Mouse (Mus musculus) neural tube, embryonic 12.5 days (tissue): Measurements from ENCODE around the gene Cmah. TPM values are rescaled to one million over a fixed set of nuclear protein-coding genes. Genes with fewer than 3 reads are reported as not detected.

Experiments used
- ATAC-seq: fragments of 200-750 bp; cut with Nextera tagmentation; 2 replicates; pipeline ENCODE4 v1.8.0; 2017; ENCODE audit warnings: low read depth, mild to moderate bottlenecking, moderate TSS enrichment, moderate library complexity; ENCODE audit not compliant: low FRiP score
- H3K27ac ChIP-seq: fragments of 300-500 bp; sonication (generic); 2 replicates; pipeline ENCODE4 v1.5.1; 2016
- H3K27me3 ChIP-seq: fragments of 300-500 bp; sonication (generic); replicated peaks from 2 replicates; pipeline ENCODE4 v1.6.1; 2016; ENCODE audit warnings: mild to moderate bottlenecking
- H3K36me3 ChIP-seq: fragments of 300-500 bp; sonication (generic); 2 replicates; pipeline ENCODE4 v1.6.1; 2016; ENCODE audit warnings: mild to moderate bottlenecking
- H3K4me1 ChIP-seq: fragments of 300-500 bp; sonication (generic); 2 replicates; pipeline ENCODE4 v1.6.1; 2016
- H3K4me2 ChIP-seq: fragments of 300-500 bp; sonication (generic); replicated peaks from 2 replicates; pipeline ENCODE4 v1.6.1; 2016; ENCODE audit warnings: mild to moderate bottlenecking
- H3K4me3 ChIP-seq: fragments of 300-500 bp; sonication (generic); 2 replicates; pipeline ENCODE4 v1.5.1; 2016
- H3K9ac ChIP-seq: fragments of 300-500 bp; sonication (generic); 2 replicates; pipeline ENCODE4 v1.6.1; 2016; ENCODE audit warnings: mild to moderate bottlenecking
- H3K9me3 ChIP-seq: fragments of 300-500 bp; sonication (generic); 2 replicates; pipeline ENCODE4 v1.6.1; 2016; ENCODE audit warnings: mild to moderate bottlenecking
- WGBS: fragments of 180-500 bp; shearing (Covaris S2); methylation state at CpG from one replicate; pipeline ENCODE4 v1.1.7; 2016; 5-methylcytosine and 5-hydroxymethylcytosine counted together
- polyA plus RNA-seq: library from polyadenylated mRNA; unstranded; fragments of >200 nt; fragmentation: Nextera tagmentation; extraction: Ambion mirVana; gene quantifications from 2 replicates; pipeline ENCODE4 v1.2.1, GENCODE M21; 2016

Cmah gene
- polyA plus RNA-seq, 1 experiment from 2014 or later: 0.27 TPM

DNA sequence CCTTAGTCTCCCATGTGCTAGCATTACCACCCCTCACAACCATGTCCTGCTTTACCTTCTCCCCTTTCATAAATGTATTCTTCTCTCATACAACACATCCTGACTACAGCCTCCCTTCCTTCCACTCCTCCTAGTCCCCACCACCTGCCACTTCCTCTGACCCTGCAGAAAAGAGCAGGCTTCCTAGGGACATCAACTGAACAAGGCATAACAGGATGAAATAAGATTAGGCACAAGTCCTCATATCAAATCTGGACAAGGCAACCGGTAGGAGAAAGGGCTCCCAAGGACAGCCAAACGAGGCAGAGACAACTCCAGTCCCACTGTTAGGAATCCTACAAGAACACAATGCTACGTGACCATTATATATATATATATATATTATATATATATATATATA is 104.4 kb downstream of the Cmah start:
- no peaks in the 10 kb centered on the region for H3K9me3 ChIP-seq
- WGBS: 94% methylated on average over 3 of the region's 3 CpGs
- ATAC-seq: no peak

DNA sequence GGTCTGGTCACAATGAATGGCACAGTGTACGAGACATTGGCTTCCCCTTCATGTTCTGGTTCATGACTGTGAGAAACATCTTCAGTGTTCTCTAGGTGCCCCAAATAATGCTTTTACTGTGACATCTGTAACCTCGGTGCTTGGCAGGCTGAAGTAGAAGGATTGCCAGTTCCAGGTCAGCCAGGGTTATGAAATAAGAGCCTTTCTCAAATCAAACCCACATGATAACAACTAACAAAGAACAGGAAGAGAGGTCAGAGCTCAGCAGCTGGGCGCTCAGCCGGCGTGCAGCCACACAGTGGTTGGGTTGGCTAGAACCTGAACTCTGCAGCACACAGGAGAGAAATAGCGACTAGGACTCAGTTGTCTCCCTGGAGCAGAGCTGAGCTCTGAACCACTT is 115.1 kb downstream of the Cmah start:
- 0 out of 2 replicates have a peak, but pooled peaks cover 1% of the 10 kb centered on the region for H3K4me1 ChIP-seq

More for the DNA sequence above, 104.4 kb downstream of the Cmah start:
- no peak overlapping the region for H3K4me3 ChIP-seq
- no peaks in the 10 kb centered on the region; the same call in 1 of the 2 replicates for H3K27me3 ChIP-seq
- no peak overlapping the region for H3K27ac ChIP-seq
- H3K4me1 ChIP-seq: no peaks in the 10 kb centered on the region
- H3K4me2 ChIP-seq: no peak overlapping the region
- H3K36me3 ChIP-seq: no peaks in the 10 kb centered on the region
- H3K9ac ChIP-seq: no peak overlapping the region

DNA sequence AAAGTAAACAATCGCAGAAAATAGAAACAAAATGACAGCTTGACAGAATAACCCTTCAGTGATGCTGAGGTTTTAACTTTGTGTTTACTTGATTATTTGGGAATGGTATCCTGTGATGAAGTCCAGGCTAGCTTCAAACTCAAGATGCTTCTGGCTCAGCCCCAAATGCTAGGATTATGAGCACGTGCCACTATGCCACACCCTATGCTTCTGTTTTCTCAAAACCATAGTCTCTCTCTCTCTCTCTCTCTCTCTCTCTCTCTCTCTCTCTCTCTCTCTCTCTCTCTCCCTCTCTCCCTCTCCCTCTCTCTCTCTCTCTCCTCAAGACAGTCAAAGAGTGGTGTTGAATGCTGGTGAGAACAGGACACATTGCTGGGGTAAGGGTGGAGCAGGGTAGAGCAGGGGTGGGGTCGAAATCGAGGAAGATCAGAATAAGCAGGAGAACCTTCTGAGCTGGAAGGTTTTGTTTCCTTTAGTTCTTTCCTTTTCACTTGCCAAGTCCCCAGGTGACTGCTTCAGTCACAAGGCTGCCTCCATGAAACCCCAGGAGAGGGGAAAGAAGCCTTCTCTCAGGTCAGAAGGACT is 116.7 kb downstream of the Cmah start:
- no peak for ATAC-seq
- 87% methylated on average over 4 of the region's 4 CpGs for WGBS
- Histone ChIP-seq H3K36me3 (no peaks in the 10 kb centered on the region), H3K4me2 (no peak overlapping the region), H3K27me3 (no peaks in the 10 kb centered on the region), H3K9me3 (no peaks in the 10 kb centered on the region), H3K9ac (no peak overlapping the region), H3K4me1 (no peaks in the 10 kb centered on the region), H3K27ac (no peak overlapping the region), H3K4me3 (no peak overlapping the region)

More for the DNA sequence above, 115.1 kb downstream of the Cmah start:
- Histone ChIP-seq H3K4me3 (no peak overlapping the region), H3K4me2 (no peak overlapping the region), H3K9ac (no peak overlapping the region), H3K36me3 (no peaks in the 10 kb centered on the region), H3K27ac (no peak overlapping the region), H3K9me3 (no peaks in the 10 kb centered on the region), H3K27me3 (no peaks in the 10 kb centered on the region)
- no peak for ATAC-seq
- 68% methylated on average over 6 of the region's 6 CpGs for WGBS

DNA sequence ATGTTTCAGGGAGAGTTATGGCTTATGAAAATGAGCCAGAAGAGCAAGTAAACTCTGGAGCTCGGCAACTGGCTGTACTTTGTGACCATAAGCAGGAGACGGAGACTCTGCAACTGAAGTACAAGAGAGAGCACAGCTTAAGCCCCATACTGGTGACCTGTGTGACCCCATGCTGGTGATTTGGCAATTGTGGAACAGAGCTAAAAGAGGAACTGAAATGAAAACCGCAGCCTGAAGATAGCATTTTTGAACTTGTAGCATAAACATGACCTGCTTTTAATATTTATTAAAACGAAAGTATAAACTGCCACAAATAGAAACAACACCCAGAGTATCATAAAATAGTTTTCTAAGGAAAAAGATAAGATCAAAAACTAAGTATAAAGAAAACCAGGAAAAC is 117.5 kb downstream of the Cmah start:
- Histone ChIP-seq H3K9me3 (no peaks in the 10 kb centered on the region), H3K4me2 (no peak overlapping the region), H3K27ac (no peak overlapping the region), H3K36me3 (no peaks in the 10 kb centered on the region), H3K9ac (no peak overlapping the region), H3K4me1 (no peaks in the 10 kb centered on the region), H3K4me3 (no peak overlapping the region), H3K27me3 (no peaks in the 10 kb centered on the region)
- ATAC-seq: no peak
- 77% methylated on average over 4 of the region's 4 CpGs for WGBS

DNA sequence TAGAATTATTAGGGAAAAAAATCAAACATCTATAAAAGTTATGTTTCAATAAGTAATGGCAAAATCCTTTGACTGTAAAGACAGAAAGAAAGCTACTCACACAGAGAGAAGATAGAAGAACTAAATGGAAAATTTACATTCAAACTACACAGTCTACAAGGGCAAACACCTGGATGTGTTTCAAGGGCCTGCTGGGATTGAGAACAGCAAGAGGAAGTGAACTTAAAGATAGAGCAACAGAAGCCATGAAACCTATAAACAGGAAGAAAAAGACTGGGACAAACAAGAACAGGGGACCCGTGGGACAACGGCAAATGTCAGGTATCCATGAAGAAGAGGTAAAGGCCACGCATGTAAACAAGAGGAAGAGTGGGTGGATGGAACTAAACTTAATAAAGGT is 118.0 kb downstream of the Cmah start:
- Histone ChIP-seq H3K4me1 (no peaks in the 10 kb centered on the region), H3K4me3 (no peak overlapping the region), H3K27ac (no peak overlapping the region), H3K36me3 (no peaks in the 10 kb centered on the region), H3K9me3 (no peaks in the 10 kb centered on the region), H3K9ac (no peak overlapping the region), H3K27me3 (no peaks in the 10 kb centered on the region), H3K4me2 (no peak overlapping the region)
- 96% methylated on average over 3 of the region's 3 CpGs for WGBS
- ATAC-seq: no peak

DNA sequence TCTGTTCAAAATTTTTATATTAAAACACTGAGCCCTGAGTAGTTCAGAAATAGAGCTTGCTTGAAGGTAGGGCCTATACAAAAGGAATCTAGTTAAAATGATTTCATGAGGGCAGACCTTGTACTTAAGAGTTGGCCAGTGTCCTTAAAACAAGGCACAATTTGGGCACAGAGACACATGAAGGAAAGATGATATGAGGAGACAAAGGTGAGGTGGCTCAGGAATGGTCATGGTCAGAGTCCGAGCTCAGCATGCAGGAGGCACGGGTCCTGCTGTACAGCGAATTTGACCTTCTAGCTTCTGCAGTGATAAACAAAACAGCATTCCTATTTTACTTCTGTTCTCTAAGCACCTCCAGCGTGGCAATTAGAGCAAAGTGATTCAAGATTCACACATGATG is 118.9 kb downstream of the Cmah start:
- Histone ChIP-seq H3K27ac (no peak overlapping the region), H3K4me3 (no peak overlapping the region), H3K36me3 (no peaks in the 10 kb centered on the region), H3K9ac (no peak overlapping the region), H3K27me3 (no peaks in the 10 kb centered on the region), H3K9me3 (no peaks in the 10 kb centered on the region), H3K4me2 (no peak overlapping the region), H3K4me1 (no peaks in the 10 kb centered on the region)
- 89% methylated on average over 4 of the region's 4 CpGs for WGBS
- no peak for ATAC-seq

DNA sequence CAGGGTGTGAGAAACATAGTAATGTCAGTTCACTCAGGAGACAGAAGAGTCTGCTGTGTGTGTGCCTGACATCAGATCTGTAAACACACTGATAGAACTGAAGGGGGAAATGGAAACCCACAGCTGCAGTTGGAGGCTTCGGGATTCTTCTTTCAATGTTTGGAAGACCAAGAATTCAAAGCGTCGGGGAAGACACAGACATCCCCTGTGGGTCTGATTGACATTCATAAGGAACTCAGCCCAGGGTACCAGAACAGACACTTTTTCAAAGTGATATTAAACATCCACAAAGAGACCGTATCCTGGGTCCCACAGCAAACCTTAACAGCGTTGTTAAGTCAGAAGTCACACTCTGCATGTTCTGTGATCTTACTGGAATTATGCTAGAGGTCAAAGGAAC is 119.8 kb downstream of the Cmah start:
- Histone ChIP-seq H3K4me2 (no peak overlapping the region), H3K4me3 (no peak overlapping the region), H3K27ac (no peak overlapping the region), H3K27me3 (no peaks in the 10 kb centered on the region), H3K36me3 (no peaks in the 10 kb centered on the region), H3K9me3 (no peaks in the 10 kb centered on the region), H3K9ac (no peak overlapping the region), H3K4me1 (no peaks in the 10 kb centered on the region)
- WGBS: 74% methylated on average over 5 of the region's 5 CpGs
- no peak for ATAC-seq

DNA sequence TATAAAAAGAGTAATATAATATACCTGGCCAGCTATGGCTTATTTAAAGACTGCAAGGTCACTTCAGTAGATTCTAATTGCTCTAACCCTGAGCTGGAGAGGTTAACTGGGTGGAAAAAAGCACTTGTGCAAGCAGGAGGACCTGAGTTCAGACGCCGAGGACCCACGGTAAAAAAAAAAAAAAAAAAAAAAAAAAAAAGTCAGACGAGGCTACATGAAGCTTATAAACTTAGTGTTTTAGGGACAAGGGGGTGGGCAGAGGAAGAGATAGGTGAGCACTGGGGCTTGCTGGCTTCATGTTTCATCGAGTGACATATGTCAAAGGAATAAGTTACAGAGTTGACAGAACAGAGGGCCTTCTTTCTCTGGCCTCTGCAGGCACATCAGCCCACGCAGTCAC is 121.4 kb downstream of the Cmah start:
- no peak overlapping the region for H3K4me2 ChIP-seq
- H3K27ac ChIP-seq: no peak overlapping the region
- H3K9me3 ChIP-seq: no peaks in the 10 kb centered on the region
- H3K9ac ChIP-seq: no peak overlapping the region
- no peaks in the 10 kb centered on the region for H3K4me1 ChIP-seq
- no peak overlapping the region for H3K4me3 ChIP-seq
- H3K36me3 ChIP-seq: no peaks in the 10 kb centered on the region
- no peaks in the 10 kb centered on the region for H3K27me3 ChIP-seq
- no peak for ATAC-seq
- 76% methylated on average over 6 of the region's 6 CpGs for WGBS

DNA sequence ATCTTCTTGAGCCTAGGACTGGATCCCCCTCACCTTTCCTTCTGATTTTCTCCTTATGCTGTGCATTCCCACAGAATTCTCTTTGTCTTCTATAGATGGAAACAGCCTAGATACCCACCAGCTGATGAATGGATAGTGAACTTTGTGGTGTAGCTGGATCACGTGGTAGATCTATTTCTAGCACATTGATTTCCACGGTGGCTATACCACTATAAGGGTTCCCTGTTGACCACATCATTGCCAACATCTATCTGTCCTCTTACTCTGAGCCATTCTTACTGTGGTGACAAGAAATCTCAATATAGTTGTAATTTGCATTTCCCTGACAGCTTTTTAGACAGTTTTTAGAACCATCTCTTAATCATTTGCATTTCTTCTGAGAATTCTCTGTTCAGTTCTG is 124.3 kb downstream of the Cmah start:
- no peak for ATAC-seq
- Histone ChIP-seq H3K9me3 (no peaks in the 10 kb centered on the region), H3K4me2 (no peak overlapping the region), H3K4me1 (no peaks in the 10 kb centered on the region), H3K9ac (no peak overlapping the region), H3K4me3 (no peak overlapping the region), H3K36me3 (no peaks in the 10 kb centered on the region), H3K27ac (no peak overlapping the region), H3K27me3 (no peaks in the 10 kb centered on the region)
- WGBS: 88% methylated on average over 2 of the region's 2 CpGs

DNA sequence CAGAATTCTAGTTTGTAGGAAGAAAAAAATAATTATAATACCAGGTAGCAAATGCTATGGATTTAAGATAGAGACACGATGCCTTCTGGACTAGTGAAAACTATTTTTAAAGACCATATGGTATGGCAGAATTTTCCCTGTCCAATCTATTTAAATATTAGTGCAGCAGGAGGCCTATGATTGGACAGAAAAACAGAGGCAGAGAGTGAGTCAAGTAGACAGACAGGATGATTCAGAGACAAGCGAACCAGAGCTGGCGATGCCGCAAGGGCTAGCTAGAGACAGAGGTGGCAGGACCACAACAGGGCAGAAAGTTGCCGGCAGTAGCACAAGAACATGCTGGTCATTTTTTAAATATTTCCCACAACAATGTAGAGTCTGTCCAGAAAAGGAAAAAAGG is 126.5 kb downstream of the Cmah start:
- H3K27ac ChIP-seq: no peak overlapping the region
- H3K27me3 ChIP-seq: no peaks in the 10 kb centered on the region
- 88% methylated on average over 5 of the region's 5 CpGs for WGBS
- ATAC-seq: no peak
- H3K4me3 ChIP-seq: no peak overlapping the region
- H3K9me3 ChIP-seq: no peaks in the 10 kb centered on the region
- H3K36me3 ChIP-seq: no peaks in the 10 kb centered on the region
- H3K4me2 ChIP-seq: no peak overlapping the region
- H3K9ac ChIP-seq: no peak overlapping the region
- no peaks in the 10 kb centered on the region for H3K4me1 ChIP-seq

DNA sequence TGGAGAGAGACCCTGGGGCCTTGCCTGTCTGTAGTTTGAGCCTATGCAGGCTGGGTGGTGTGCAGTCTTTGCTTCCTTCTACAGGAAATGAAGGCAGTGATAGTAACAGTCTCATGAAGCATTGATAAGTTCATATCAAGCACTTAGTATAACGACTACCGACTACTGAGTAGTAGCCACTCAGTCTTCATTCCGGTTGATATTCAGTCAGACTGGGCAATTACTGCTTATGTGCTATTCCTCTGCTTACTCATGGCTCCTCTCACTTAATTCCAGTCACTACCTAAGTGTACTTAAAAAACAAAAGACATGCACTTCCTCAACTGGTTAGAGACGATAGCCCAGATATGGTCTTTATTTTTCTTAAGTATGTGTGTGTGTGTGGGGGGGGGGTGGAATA is 129.2 kb downstream of the Cmah start:
- no peaks in the 10 kb centered on the region for H3K27me3 ChIP-seq
- no peak overlapping the region for H3K4me3 ChIP-seq
- H3K9me3 ChIP-seq: no peaks in the 10 kb centered on the region
- H3K36me3 ChIP-seq: no peaks in the 10 kb centered on the region
- no peak overlapping the region for H3K9ac ChIP-seq
- no peak for ATAC-seq
- no peak overlapping the region for H3K4me2 ChIP-seq
- no peaks in the 10 kb centered on the region for H3K4me1 ChIP-seq
- WGBS: 89% methylated on average over 4 of the region's 4 CpGs
- H3K27ac ChIP-seq: no peak overlapping the region

DNA sequence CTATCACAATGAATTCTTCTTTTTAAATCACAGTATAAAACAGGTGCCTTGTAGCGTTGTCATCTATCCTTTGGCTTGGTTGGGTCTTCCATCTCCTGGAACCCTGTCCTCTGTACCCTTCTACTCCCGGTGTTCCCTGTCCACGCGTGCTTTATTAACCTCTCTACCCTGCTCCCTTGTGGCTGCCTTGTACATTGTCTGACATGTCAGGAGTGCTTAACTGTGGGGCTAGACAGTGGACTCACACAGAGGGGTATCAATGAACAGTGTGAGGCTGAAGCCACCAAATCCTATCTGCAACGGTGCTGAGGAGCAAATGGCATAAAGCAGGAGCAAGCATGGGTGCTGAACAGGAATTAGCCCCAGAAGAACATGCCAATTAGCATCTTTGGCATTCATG is 133.3 kb downstream of the Cmah start:
- H3K4me1 ChIP-seq: no peaks in the 10 kb centered on the region
- H3K36me3 ChIP-seq: no peaks in the 10 kb centered on the region
- no peak overlapping the region for H3K4me3 ChIP-seq
- no peak overlapping the region for H3K4me2 ChIP-seq
- ATAC-seq: no peak
- H3K9me3 ChIP-seq: no peaks in the 10 kb centered on the region
- no peak overlapping the region for H3K9ac ChIP-seq
- 79% methylated on average over 5 of the region's 5 CpGs for WGBS
- no peaks in the 10 kb centered on the region for H3K27me3 ChIP-seq
- no peak overlapping the region for H3K27ac ChIP-seq

DNA sequence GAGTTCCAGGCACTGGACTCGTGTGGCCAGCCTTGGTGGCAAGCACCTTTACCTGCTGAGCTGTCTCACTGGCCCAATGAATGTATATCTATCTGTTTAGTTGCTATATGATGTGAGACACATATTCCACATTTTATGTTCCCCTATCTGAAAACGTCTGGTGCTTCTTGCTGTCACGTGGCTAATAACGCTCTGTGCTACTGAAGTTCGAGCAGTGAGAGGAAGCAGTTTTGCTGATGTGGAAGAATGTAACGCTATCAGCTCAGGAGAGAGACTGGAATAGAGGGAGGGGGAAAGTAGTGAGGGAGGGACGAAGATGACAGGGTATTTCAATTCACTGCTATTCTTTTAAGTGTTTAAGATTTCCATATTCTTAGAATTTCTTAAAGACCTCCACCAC is 136.6 kb downstream of the Cmah start:
- Histone ChIP-seq H3K4me1 (no peaks in the 10 kb centered on the region), H3K9me3 (no peaks in the 10 kb centered on the region), H3K4me3 (no peak overlapping the region), H3K4me2 (no peak overlapping the region), H3K27me3 (no peaks in the 10 kb centered on the region), H3K36me3 (no peaks in the 10 kb centered on the region), H3K9ac (no peak overlapping the region), H3K27ac (no peak overlapping the region)
- no peak for ATAC-seq
- WGBS: 90% methylated on average over 7 of the region's 7 CpGs
